Mouse (Mus musculus) lung, adult 2 months (tissue): ENCODE results near the gene Gm21789.
"Not testable (repeated sequence)": the region's sequence is repeated elsewhere in the genome, so short reads cannot be mapped to it uniquely, and the experiment has no call there.

Experiments
- CTCF ChIP-seq: fragments of 200-500 bp; IDR thresholded peaks from 2 replicates; pipeline ENCODE4 v1.5.1; 2011; ENCODE audit warnings: mild to moderate bottlenecking, low read length, control low read depth; ENCODE audit not compliant: insufficient read depth
- POLR2A ChIP-seq: fragments of 200-500 bp; IDR thresholded peaks from 2 replicates; pipeline ENCODE4 v1.6.1; 2011; ENCODE audit warnings: low read depth, mild to moderate bottlenecking, control low read depth, low read length, borderline replicate concordance; ENCODE audit errors: extremely low read depth

DNA sequence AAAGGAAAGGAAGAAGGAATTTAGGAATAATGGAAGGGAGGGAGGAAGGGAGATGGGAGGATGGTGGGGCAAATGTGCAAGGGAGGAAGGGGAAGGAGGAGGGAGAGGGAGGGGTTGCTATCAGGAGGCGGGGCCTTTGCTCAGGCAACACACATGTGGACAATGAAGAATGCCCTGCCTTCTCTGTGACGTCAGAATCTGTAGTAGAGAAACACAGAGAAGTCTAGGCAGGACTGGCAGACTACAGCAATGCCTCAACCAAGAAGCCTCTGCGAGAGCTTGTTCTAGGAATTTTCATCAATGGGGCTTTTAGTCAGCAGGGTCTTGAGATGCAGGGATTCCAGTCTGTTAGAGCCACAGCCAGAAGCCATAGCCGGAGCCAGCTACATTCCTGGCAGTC lies 47.2 kb upstream of the Gm21789 start, which contains the start of gene Btbd35f30:
- not testable (repeated sequence) for TF ChIP-seq POLR2A, CTCF
